Mouse (Mus musculus): ENCODE results near the gene Arap2. TPM values are rescaled to one million over a fixed set of nuclear protein-coding genes. Genes with fewer than 3 reads are reported as not detected.

Arap2 gene
- polyA plus RNA-seq, 1 experiment from 2014 or later, result 5.3 TPM

DNA sequence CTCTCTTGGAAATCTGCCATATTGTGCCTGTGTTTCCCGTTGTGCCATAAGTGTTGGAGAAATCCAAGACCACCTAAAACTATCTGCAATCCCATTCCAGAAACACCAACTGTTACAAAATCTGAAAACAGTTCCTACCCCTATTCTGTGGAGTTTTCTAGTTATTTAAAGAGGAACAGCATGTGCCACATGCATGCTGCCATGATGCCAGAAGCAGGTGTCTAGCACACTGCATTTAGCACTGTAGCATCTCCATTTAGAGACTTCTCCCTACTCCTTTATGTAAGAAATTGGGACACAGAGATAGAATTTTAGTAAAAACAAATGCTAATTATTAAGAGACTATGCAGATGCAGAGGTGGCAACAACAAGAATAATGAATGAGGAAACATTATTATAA, 102.8 kb downstream of the Arap2 start:
- H3K4me1 ChIP-seq (ENCODE audit: control insufficient read depth, insufficient read depth, low read length), result no peaks in the 10 kb centered on the region
- no peak overlapping the region for H3K4me2 ChIP-seq (ENCODE audit: low read depth, low read length)
- H3K9ac ChIP-seq (ENCODE audit: low read depth, low read length), result no peak overlapping the region
- no peak overlapping the region for H3K27ac ChIP-seq (ENCODE audit: low read length)
- no peak overlapping the region for H3K4me3 ChIP-seq (ENCODE audit: low read length)
- WGBS, result 83% methylated on average over 1 of the region's 1 CpGs
- no peaks in the 10 kb centered on the region for H3K9me3 ChIP-seq (ENCODE audit: control insufficient read depth, low read length)
- H3K36me3 ChIP-seq (ENCODE audit: control insufficient read depth, insufficient read depth, low read length), result no peaks in the 10 kb centered on the region
- ATAC-seq, result no peak
- no peaks in the 10 kb centered on the region for H3K27me3 ChIP-seq (replicated peaks; ENCODE audit: control insufficient read depth, insufficient read depth, low read length)

- no peak for ATAC-seq
Measured at GRCm38 (mm10) chr5:62653924-62654323, 112.0 kb downstream of the Arap2 start.

GRCm38 (mm10) chr5:62642330-62642729, 123.6 kb downstream of the Arap2 start:
- Histone ChIP-seq H3K4me1 (ENCODE audit: control insufficient read depth, insufficient read depth, low read length) (no peaks in the 10 kb centered on the region), H3K9me3 (ENCODE audit: control insufficient read depth, low read length) (no peaks in the 10 kb centered on the region), H3K4me2 (ENCODE audit: low read depth, low read length) (no peak overlapping the region), H3K9ac (ENCODE audit: low read depth, low read length) (no peak overlapping the region), H3K36me3 (ENCODE audit: control insufficient read depth, insufficient read depth, low read length) (no peaks in the 10 kb centered on the region), H3K27ac (ENCODE audit: low read length) (no peak overlapping the region), H3K27me3 (replicated peaks; ENCODE audit: control insufficient read depth, insufficient read depth, low read length) (no peaks in the 10 kb centered on the region), H3K4me3 (ENCODE audit: low read length) (no peak overlapping the region)
- 90% methylated on average over 4 of the region's 4 CpGs for WGBS
- no peak for ATAC-seq

More at GRCm38 (mm10) chr5:62653924-62654323, 112.0 kb downstream of the Arap2 start:
- Histone ChIP-seq H3K27ac (ENCODE audit: low read length) (no peak overlapping the region), H3K4me3 (ENCODE audit: low read length) (no peak overlapping the region), H3K4me1 (ENCODE audit: control insufficient read depth, insufficient read depth, low read length) (no peaks in the 10 kb centered on the region), H3K9me3 (ENCODE audit: control insufficient read depth, low read length) (no peaks in the 10 kb centered on the region), H3K27me3 (replicated peaks; ENCODE audit: control insufficient read depth, insufficient read depth, low read length) (no peaks in the 10 kb centered on the region), H3K36me3 (ENCODE audit: control insufficient read depth, insufficient read depth, low read length) (no peaks in the 10 kb centered on the region), H3K4me2 (ENCODE audit: low read depth, low read length) (no peak overlapping the region), H3K9ac (ENCODE audit: low read depth, low read length) (no peak overlapping the region)
- WGBS, result 68% methylated on average over 5 of the region's 5 CpGs

DNA sequence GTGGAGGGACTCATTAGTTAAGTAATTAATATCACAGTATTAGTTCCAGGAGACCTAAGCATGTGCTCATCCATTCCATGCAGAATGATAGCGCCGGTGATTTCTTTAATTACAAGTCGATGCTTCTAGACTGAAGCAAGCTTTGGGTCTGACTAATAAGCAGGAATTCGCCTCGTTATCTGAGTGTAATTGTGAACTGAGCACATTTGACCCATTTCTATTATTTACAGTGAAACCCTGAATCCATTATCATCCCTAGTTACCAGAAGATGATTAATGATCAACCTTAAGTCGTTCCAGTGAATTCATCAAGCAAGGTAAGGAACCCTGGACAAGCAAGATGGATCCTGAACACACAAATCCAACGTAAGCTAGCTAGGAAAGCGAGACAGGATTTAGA, 125.5 kb downstream of the Arap2 start:
- WGBS, result 69% methylated on average over 8 of the region's 8 CpGs
- no peak for ATAC-seq

GRCm38 (mm10) chr5:62636341-62636740, 129.6 kb downstream of the Arap2 start:
- WGBS, result 87% methylated on average over 3 of the region's 3 CpGs
- no peaks in the 10 kb centered on the region for H3K27me3 ChIP-seq (replicated peaks; ENCODE audit: control insufficient read depth, insufficient read depth, low read length)

More for the DNA sequence above, 125.5 kb downstream of the Arap2 start:
- Histone ChIP-seq H3K27ac (ENCODE audit: low read length) (no peak overlapping the region), H3K36me3 (ENCODE audit: control insufficient read depth, insufficient read depth, low read length) (no peaks in the 10 kb centered on the region), H3K4me3 (ENCODE audit: low read length) (no peak overlapping the region), H3K9ac (ENCODE audit: low read depth, low read length) (no peak overlapping the region), H3K27me3 (replicated peaks; ENCODE audit: control insufficient read depth, insufficient read depth, low read length) (no peaks in the 10 kb centered on the region), H3K9me3 (ENCODE audit: control insufficient read depth, low read length) (no peaks in the 10 kb centered on the region), H3K4me2 (ENCODE audit: low read depth, low read length) (no peak overlapping the region), H3K4me1 (ENCODE audit: control insufficient read depth, insufficient read depth, low read length) (no peaks in the 10 kb centered on the region)

DNA sequence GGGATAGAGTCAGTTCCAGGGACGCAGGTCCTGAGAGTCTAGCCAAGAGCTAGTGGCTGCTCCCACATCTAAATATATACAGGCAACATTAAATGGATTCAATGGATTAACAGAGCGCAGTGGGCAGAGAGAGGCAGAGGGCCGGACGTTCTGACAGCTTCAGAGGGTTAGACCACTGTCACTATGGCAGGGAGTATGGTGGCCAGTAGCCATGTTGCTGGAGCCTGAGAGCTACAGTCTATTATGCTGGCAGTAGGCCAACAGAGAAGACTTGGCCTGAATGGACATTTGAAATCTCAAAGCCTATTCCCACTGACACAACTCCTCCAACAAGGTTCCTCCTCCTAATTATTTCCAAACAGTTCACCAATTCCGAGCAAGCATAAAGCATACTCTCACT, 137.1 kb downstream of the Arap2 start:
- Histone ChIP-seq H3K9me3 (ENCODE audit: control insufficient read depth, low read length) (no peaks in the 10 kb centered on the region), H3K27me3 (replicated peaks; ENCODE audit: control insufficient read depth, insufficient read depth, low read length) (no peaks in the 10 kb centered on the region), H3K4me3 (ENCODE audit: low read length) (no peak overlapping the region), H3K9ac (ENCODE audit: low read depth, low read length) (no peak overlapping the region), H3K36me3 (ENCODE audit: control insufficient read depth, insufficient read depth, low read length) (no peaks in the 10 kb centered on the region), H3K4me1 (ENCODE audit: control insufficient read depth, insufficient read depth, low read length) (no peaks in the 10 kb centered on the region), H3K4me2 (ENCODE audit: low read depth, low read length) (no peak overlapping the region), H3K27ac (ENCODE audit: low read length) (no peak overlapping the region)
- 89% methylated on average over 5 of the region's 5 CpGs for WGBS
- ATAC-seq, result no peak

More at GRCm38 (mm10) chr5:62636341-62636740, 129.6 kb downstream of the Arap2 start:
- Histone ChIP-seq H3K9me3 (ENCODE audit: control insufficient read depth, low read length) (no peaks in the 10 kb centered on the region), H3K4me2 (ENCODE audit: low read depth, low read length) (no peak overlapping the region), H3K4me1 (ENCODE audit: control insufficient read depth, insufficient read depth, low read length) (no peaks in the 10 kb centered on the region), H3K4me3 (ENCODE audit: low read length) (no peak overlapping the region), H3K9ac (ENCODE audit: low read depth, low read length) (no peak overlapping the region), H3K36me3 (ENCODE audit: control insufficient read depth, insufficient read depth, low read length) (no peaks in the 10 kb centered on the region), H3K27ac (ENCODE audit: low read length) (no peak overlapping the region)
- no peak for ATAC-seq

DNA sequence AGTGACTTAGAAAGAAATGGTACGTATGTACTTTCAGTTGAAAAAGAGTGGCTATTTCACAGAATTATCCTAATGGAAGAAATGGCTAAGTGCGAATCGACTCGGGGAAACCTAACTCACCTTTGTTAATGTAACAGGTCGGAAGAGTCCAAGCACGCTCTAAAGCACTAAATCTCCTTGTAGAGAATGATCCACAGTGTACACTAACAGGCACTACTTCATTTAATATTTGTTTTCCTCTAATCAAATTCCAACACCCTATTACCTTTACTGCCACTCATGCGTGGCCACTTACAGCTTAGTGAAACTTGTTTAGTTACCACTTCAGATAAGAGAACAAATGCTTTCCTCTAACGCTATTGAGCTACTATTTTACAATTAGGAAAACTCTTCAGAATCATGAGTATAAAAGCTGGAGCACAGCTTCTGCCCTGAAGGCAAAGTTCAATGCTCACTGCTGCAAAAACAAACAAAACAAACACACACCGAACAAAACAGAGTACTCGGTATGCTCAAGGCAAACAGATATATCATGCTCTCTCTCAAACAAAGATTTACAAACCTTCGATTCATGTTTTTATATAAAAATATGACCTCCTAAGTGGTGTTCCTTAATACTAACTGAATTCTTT, 143.0 kb downstream of the Arap2 start:
- no peak overlapping the region for H3K27ac ChIP-seq (ENCODE audit: low read length)
- H3K9ac ChIP-seq (ENCODE audit: low read depth, low read length), result no peak overlapping the region
- no peaks in the 10 kb centered on the region for H3K36me3 ChIP-seq (ENCODE audit: control insufficient read depth, insufficient read depth, low read length)
- 85% methylated on average over 11 of the region's 11 CpGs for WGBS
- H3K9me3 ChIP-seq (ENCODE audit: control insufficient read depth, low read length), result no peaks in the 10 kb centered on the region
- ATAC-seq, result no peak
- no peaks in the 10 kb centered on the region for H3K27me3 ChIP-seq (replicated peaks; ENCODE audit: control insufficient read depth, insufficient read depth, low read length)
- H3K4me2 ChIP-seq (ENCODE audit: low read depth, low read length), result no peak overlapping the region
- H3K4me1 ChIP-seq (ENCODE audit: control insufficient read depth, insufficient read depth, low read length), result no peaks in the 10 kb centered on the region
- H3K4me3 ChIP-seq (ENCODE audit: low read length), result no peak overlapping the region

DNA sequence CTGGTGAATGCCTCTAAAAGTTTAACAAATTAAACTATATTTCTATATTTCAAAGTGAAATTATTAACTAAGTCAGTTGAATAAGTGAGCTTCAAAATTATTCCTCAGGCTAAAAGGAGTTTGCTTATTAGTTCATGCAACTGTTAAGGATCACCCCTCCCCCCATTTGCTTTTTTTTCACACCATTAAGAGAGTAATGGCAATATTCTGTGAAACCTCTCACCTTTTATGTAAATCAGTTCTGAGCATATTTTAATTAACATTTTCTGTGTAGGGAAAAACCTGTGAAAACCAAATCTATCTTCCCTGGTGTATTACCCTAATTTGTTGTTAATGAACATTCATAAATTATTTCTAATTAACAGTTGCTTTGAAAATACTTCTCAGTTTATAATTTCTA, 147.7 kb downstream of the Arap2 start:
- ATAC-seq, result no peak
- Histone ChIP-seq H3K27ac (ENCODE audit: low read length) (no peak overlapping the region), H3K9ac (ENCODE audit: low read depth, low read length) (no peak overlapping the region), H3K9me3 (ENCODE audit: control insufficient read depth, low read length) (no peaks in the 10 kb centered on the region), H3K36me3 (ENCODE audit: control insufficient read depth, insufficient read depth, low read length) (no peaks in the 10 kb centered on the region), H3K27me3 (replicated peaks; ENCODE audit: control insufficient read depth, insufficient read depth, low read length) (no peaks in the 10 kb centered on the region), H3K4me2 (ENCODE audit: low read depth, low read length) (no peak overlapping the region), H3K4me3 (ENCODE audit: low read length) (no peak overlapping the region), H3K4me1 (ENCODE audit: control insufficient read depth, insufficient read depth, low read length) (no peaks in the 10 kb centered on the region)

- H3K4me3 ChIP-seq (ENCODE audit: low read length), result no peak overlapping the region
- H3K27ac ChIP-seq (ENCODE audit: low read length), result no peak overlapping the region
- no peaks in the 10 kb centered on the region for H3K36me3 ChIP-seq (ENCODE audit: control insufficient read depth, insufficient read depth, low read length)
- H3K4me2 ChIP-seq (ENCODE audit: low read depth, low read length), result no peak overlapping the region
- H3K9me3 ChIP-seq (ENCODE audit: control insufficient read depth, low read length), result no peaks in the 10 kb centered on the region
- no peaks in the 10 kb centered on the region for H3K27me3 ChIP-seq (replicated peaks; ENCODE audit: control insufficient read depth, insufficient read depth, low read length)
- no peak overlapping the region for H3K9ac ChIP-seq (ENCODE audit: low read depth, low read length)
- ATAC-seq, result no peak
- no peaks in the 10 kb centered on the region for H3K4me1 ChIP-seq (ENCODE audit: control insufficient read depth, insufficient read depth, low read length)
- WGBS, result 79% methylated on average over 3 of the region's 3 CpGs
Measured at GRCm38 (mm10) chr5:62611990-62612389, 154.0 kb downstream of the Arap2 start.

- H3K4me3 ChIP-seq (ENCODE audit: low read length), result no peak overlapping the region
- no peak overlapping the region for H3K27ac ChIP-seq (ENCODE audit: low read length)
- H3K36me3 ChIP-seq (ENCODE audit: control insufficient read depth, insufficient read depth, low read length), result no peaks in the 10 kb centered on the region
- ATAC-seq, result no peak
- H3K27me3 ChIP-seq (replicated peaks; ENCODE audit: control insufficient read depth, insufficient read depth, low read length), result no peaks in the 10 kb centered on the region
- no peak overlapping the region for H3K9ac ChIP-seq (ENCODE audit: low read depth, low read length)
- H3K9me3 ChIP-seq (ENCODE audit: control insufficient read depth, low read length), result no peaks in the 10 kb centered on the region
- no peak overlapping the region for H3K4me2 ChIP-seq (ENCODE audit: low read depth, low read length)
- no peaks in the 10 kb centered on the region for H3K4me1 ChIP-seq (ENCODE audit: control insufficient read depth, insufficient read depth, low read length)
- 92% methylated on average over 1 of the region's 1 CpGs for WGBS
Measured at GRCm38 (mm10) chr5:62587348-62587747, 178.6 kb downstream of the Arap2 start.
